Comparison of ENCODE assay signal across 8 mouse cellular contexts in the genomic region with DNA sequence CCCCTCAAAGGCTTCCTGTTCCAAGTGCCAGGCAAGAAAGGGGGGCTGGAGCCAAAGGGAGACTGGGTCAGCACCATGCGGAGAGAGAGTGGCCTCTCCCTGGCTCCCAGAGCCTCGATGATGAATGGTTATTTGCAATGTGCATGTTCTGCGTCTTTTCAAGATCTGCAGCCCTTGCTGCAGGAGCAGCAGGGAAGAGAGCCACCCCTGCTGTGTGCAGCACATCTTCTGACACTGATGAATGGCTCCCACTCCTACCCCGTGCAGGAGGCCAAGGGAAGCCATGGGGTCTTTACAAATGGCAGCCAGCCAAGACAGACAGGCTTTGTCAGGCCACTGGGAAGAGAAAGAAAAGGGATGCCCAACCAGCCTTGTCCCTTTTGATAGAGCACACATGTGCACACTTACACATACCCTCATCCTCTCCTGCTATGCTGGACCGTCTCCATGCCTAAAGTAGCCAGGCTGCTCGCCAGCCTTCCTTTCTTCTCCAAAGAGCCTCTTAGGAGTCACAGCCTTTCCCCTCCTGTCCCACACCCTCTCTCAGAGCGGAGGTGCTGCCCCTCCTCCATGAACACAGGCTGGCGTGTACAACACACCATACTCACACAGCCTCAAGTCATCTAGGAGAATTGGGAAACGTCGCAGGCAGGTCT.
DNase-seq lines count a peak whose midpoint lies in the region; ATAC-seq and TF ChIP-seq lines count a peak whose summit lies in the region.

No protein-coding gene starts in this region.

- ATAC-seq in lung, embryonic 14.5 days (ENCODE audit: insufficient read depth): peak; percentile 66
- ATAC-seq in embryonic facial prominence, embryonic 15.5 days (ENCODE audit: insufficient number of reproducible peaks, low FRiP score, low TSS enrichment, low read depth): peak; percentile 25; the same call in 1 of the 2 replicates
- ATAC-seq in hindbrain, embryonic 13.5 days (ENCODE audit: low FRiP score): peak; percentile 78
- ATAC-seq in midbrain, embryonic 14.5 days (ENCODE audit: low FRiP score, low TSS enrichment): 0 out of 2 replicates have a peak, but pooled peaks have one; percentile 29
- no peak for ATAC-seq in megakaryocyte progenitor cell, adult 5-6 weeks (replicated peaks; ENCODE audit: poor library complexity)

- peaks cover 39% of the 10 kb centered on the region for H3K4me1 ChIP-seq in lung, embryonic 14.5 days (ENCODE audit: insufficient read depth)
- peaks cover 15% of the 10 kb centered on the region for H3K4me1 ChIP-seq in lung, adult 2 months (ENCODE audit: control insufficient read depth, insufficient read depth, low read length)
- peaks cover 77% of the 10 kb centered on the region for H3K4me1 ChIP-seq in embryonic facial prominence, embryonic 15.5 days
- peaks cover 81% of the 10 kb centered on the region for H3K4me1 ChIP-seq in hindbrain, embryonic 13.5 days (replicated peaks)
- H3K4me1 ChIP-seq in midbrain, embryonic 14.5 days (ENCODE audit: control insufficient read depth, insufficient read depth, low read length): peaks cover 53% of the 10 kb centered on the region

- no peak overlapping the region for H3K4me3 ChIP-seq in lung, embryonic 14.5 days (ENCODE audit: low read depth, low read length)
- H3K4me3 ChIP-seq in lung, adult 2 months (replicated peaks; ENCODE audit: extremely low read depth, low read depth, low read length): no peak overlapping the region
- 0 out of 2 replicates have a peak overlapping the region, but pooled peaks have one; percentile 8 for H3K4me3 ChIP-seq in embryonic facial prominence, embryonic 15.5 days (replicated peaks)
- H3K4me3 ChIP-seq in hindbrain, embryonic 13.5 days: no peak overlapping the region
- H3K4me3 ChIP-seq in midbrain, embryonic 14.5 days (replicated peaks; ENCODE audit: low read depth, low read length): no peak overlapping the region

- TF ChIP-seq POLR2A in lung, adult 2 months (IDR thresholded peaks at IDR 0.05; ENCODE audit: borderline replicate concordance, extremely low read depth, low read depth, low read length): no peak

- H3K36me3 ChIP-seq in lung, embryonic 14.5 days (ENCODE audit: insufficient read depth): no peaks in the 10 kb centered on the region
- no peaks in the 10 kb centered on the region for H3K36me3 ChIP-seq in embryonic facial prominence, embryonic 15.5 days
- H3K36me3 ChIP-seq in hindbrain, embryonic 13.5 days: no peaks in the 10 kb centered on the region
- no peaks in the 10 kb centered on the region for H3K36me3 ChIP-seq in midbrain, embryonic 14.5 days (ENCODE audit: control insufficient read depth, insufficient read depth, low read length)

- H3K9me3 ChIP-seq in lung, embryonic 14.5 days (ENCODE audit: low read depth, low read length): no peaks in the 10 kb centered on the region
- H3K9me3 ChIP-seq in embryonic facial prominence, embryonic 15.5 days (replicated peaks): no peaks in the 10 kb centered on the region
- no peaks in the 10 kb centered on the region for H3K9me3 ChIP-seq in hindbrain, embryonic 13.5 days
- H3K9me3 ChIP-seq in midbrain, embryonic 14.5 days (ENCODE audit: control insufficient read depth, low read length): no peaks in the 10 kb centered on the region

- 31% methylated on average over 10 of the region's 10 CpGs for WGBS in lung, embryonic 14.5 days
- 50% methylated on average over 10 of the region's 10 CpGs for WGBS in lung, adult 2 months
- 28% methylated on average over 10 of the region's 10 CpGs for WGBS in embryonic facial prominence, embryonic 15.5 days
- WGBS in hindbrain, embryonic 13.5 days: 12% methylated on average over 10 of the region's 10 CpGs
- WGBS in midbrain, embryonic 14.5 days: 20% methylated on average over 10 of the region's 10 CpGs

- H3K27me3 ChIP-seq in lung, embryonic 14.5 days (ENCODE audit: insufficient read depth, low read length): no peaks in the 10 kb centered on the region
- H3K27me3 ChIP-seq in embryonic facial prominence, embryonic 15.5 days: no peaks in the 10 kb centered on the region
- no peaks in the 10 kb centered on the region for H3K27me3 ChIP-seq in hindbrain, embryonic 13.5 days
- H3K27me3 ChIP-seq in midbrain, embryonic 14.5 days (ENCODE audit: control insufficient read depth, insufficient read depth, low read length): no peaks in the 10 kb centered on the region

- H3K4me2 ChIP-seq in lung, embryonic 14.5 days: peak overlapping the region; percentile 31; the same call in 1 of the 2 replicates
- H3K4me2 ChIP-seq in embryonic facial prominence, embryonic 15.5 days (replicated peaks): peak overlapping the region; percentile 46
- H3K4me2 ChIP-seq in hindbrain, embryonic 13.5 days: peak overlapping the region; percentile 43
- H3K4me2 ChIP-seq in midbrain, embryonic 14.5 days (ENCODE audit: low read length): peak overlapping the region; percentile 24; the same call in 1 of the 2 replicates

- no peak for TF ChIP-seq CTCF in lung, embryonic 14.5 days (IDR thresholded peaks at IDR 0.05; ENCODE audit: low read depth)
- TF ChIP-seq CTCF in lung, adult 2 months (IDR thresholded peaks at IDR 0.05; ENCODE audit: insufficient read depth, low read length): no peak

- peak overlapping the region; percentile 82 for H3K27ac ChIP-seq in lung, embryonic 14.5 days (ENCODE audit: low read depth)
- H3K27ac ChIP-seq in embryonic facial prominence, embryonic 15.5 days (replicated peaks): peak overlapping the region; percentile 97
- H3K27ac ChIP-seq in hindbrain, embryonic 13.5 days: peak overlapping the region; percentile 98
- peak overlapping the region; percentile 93 for H3K27ac ChIP-seq in midbrain, embryonic 14.5 days (replicated peaks; ENCODE audit: low read depth, low read length)

- H3K9ac ChIP-seq in lung, embryonic 14.5 days: 0 out of 2 replicates have a peak overlapping the region, but pooled peaks have one; percentile 3
- H3K9ac ChIP-seq in embryonic facial prominence, embryonic 15.5 days: no peak overlapping the region
- H3K9ac ChIP-seq in hindbrain, embryonic 13.5 days: peak overlapping the region; percentile 70
- peak overlapping the region; percentile 39; the same call in 1 of the 2 replicates for H3K9ac ChIP-seq in midbrain, embryonic 14.5 days (replicated peaks; ENCODE audit: low read length)

- DNase-seq in lung, embryonic 14.5 days: peak; percentile 81
- DNase-seq in lung, adult 2 months: no peak
- DNase-seq in midbrain, embryonic 14.5 days: peak; percentile 75
- no peak for DNase-seq in gastrocnemius, postnatal 25 days
- no peak for DNase-seq in urinary bladder, postnatal 10 days (ENCODE audit: low spot score)

Comparison
In these comparisons a context has a peak if more than half of its experiments do, and no peak if none do; other contexts are left out.
1. DNase-seq: peak in lung, embryonic 14.5 days (single experiment) and midbrain, embryonic 14.5 days (single experiment); none in lung, adult 2 months (single experiment), gastrocnemius, postnatal 25 days (single experiment) and urinary bladder, postnatal 10 days (single experiment).
2. Peak in every context shown above with its lines, with median percentiles within 50 percentile points of each other: H3K27ac ChIP-seq and H3K4me2 ChIP-seq.